Mouse (Mus musculus) ES-Bruce4 (cell line): ENCODE results near the gene Memo1. TPM values are rescaled to one million over a fixed set of nuclear protein-coding genes. Genes with fewer than 3 reads are reported as not detected.

ENCODE experiments used
- H3K27ac ChIP-seq: 2 replicates; pipeline ENCODE4 v1.5.1; 2012; ENCODE audit warnings: low read length, inconsistent platforms; ENCODE audit not compliant: insufficient read depth
- H3K27me3 ChIP-seq: 2 replicates; pipeline ENCODE4 v1.6.1; 2012; ENCODE audit warnings: mild to moderate bottlenecking, low read length, inconsistent platforms; ENCODE audit not compliant: control insufficient read depth, poor library complexity, insufficient read depth, severe bottlenecking
- H3K36me3 ChIP-seq: 2 replicates; pipeline ENCODE4 v1.6.1; 2012; ENCODE audit warnings: inconsistent platforms, mild to moderate bottlenecking, low read length, moderate library complexity; ENCODE audit not compliant: control insufficient read depth, poor library complexity, insufficient read depth, severe bottlenecking
- H3K4me1 ChIP-seq: one replicate; pipeline ENCODE4 v1.8.1; 2011; ENCODE audit warnings: low read length; ENCODE audit not compliant: control insufficient read depth, insufficient read depth
- H3K4me3 ChIP-seq: 2 replicates; pipeline ENCODE4 v1.5.1; 2011; ENCODE audit warnings: low read depth, mild to moderate bottlenecking, low read length
- H3K9ac ChIP-seq: 2 replicates; pipeline ENCODE4 v1.6.1; 2012; ENCODE audit warnings: low read depth, mild to moderate bottlenecking, inconsistent platforms; ENCODE audit not compliant: poor library complexity, severe bottlenecking
- H3K9me3 ChIP-seq: replicated peaks from 2 replicates; pipeline ENCODE4 v1.6.1; 2012; ENCODE audit warnings: mild to moderate bottlenecking, low read length, inconsistent platforms; ENCODE audit not compliant: control insufficient read depth, poor library complexity, insufficient read depth, severe bottlenecking
- CTCF ChIP-seq: IDR thresholded peaks from one replicate; pipeline ENCODE4 v1.8.1; 2011; ENCODE audit warnings: low read depth, low read length
- EP300 ChIP-seq: IDR thresholded peaks from 2 replicates; pipeline ENCODE4 v1.6.1; 2011; ENCODE audit warnings: low read depth, low read length; ENCODE audit not compliant: insufficient read depth
- POLR2A ChIP-seq: IDR thresholded peaks from one replicate; pipeline ENCODE4 v1.8.1; 2011; ENCODE audit warnings: low read length; ENCODE audit not compliant: insufficient read depth
- polyA plus RNA-seq: library from polyadenylated mRNA; stranded (reverse); fragments of >200 nt; gene quantifications from 2 replicates; pipeline ENCODE4 v1.2.4, GENCODE M21; 2011; ENCODE audit warnings: low read depth; ENCODE audit not compliant: missing spikeins, insufficient read depth, insufficient read length

Memo1 gene
- polyA plus RNA-seq: 72.7 and 74.6 TPM in 2 replicates

DNA sequence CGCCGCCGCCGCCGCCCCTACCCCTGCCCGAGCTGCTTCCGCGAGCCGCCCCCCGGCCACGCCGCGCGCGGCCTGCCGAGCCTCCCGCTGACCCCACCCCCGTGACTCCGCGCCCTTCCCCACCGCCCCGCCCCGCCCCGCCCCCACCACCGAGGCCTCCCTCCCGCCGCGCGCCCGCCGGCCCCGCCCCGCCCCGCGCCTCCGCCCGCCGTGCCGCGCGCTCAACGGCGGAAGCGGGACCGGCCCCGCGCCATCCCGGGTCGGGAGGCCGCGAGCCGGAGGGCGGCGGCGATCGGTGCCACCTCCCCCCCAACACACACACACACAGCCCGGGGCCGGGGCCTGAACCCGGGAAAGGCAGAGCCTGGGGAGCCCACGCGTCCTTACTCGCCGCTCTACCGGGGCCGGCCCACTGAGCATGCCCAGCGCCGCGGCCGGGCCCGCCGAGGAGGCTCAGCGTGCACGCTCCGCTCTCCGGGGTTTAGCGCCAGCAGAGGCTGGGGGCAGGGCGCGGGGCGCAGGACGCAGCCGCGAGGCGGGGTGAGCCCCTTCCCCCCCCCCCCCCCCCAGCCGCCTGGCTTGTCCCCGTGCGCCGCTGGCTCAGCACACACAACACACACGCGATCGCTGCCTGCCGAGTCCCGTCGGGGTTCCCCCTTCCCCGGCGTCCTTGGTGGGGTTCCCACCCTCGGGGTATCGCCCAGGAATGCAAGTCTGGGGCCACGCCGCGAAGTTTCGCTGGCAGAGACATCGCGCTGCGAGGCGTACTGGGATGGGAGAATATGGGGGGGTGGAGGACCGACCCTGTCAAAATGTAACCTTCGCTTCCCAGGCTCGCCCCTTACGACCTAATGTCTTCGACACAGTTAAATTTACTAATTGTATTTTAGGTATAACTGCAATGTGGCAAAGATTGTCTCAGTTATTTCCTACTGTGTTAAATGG is at the start of gene Memo1:
Gene Memo1, minus strand, starts transcription at position 496 of the 945 bp plus-strand sequence.
- H3K9me3 ChIP-seq: no peaks in the 10 kb centered on the region
- TF ChIP-seq POLR2A (no peak), EP300 (no peak), CTCF (no peak)
- H3K4me1 ChIP-seq: no peaks in the 10 kb centered on the region
- peak within 1 kb of the TSS; percentile 83 for H3K27ac ChIP-seq
- H3K27me3 ChIP-seq: no peaks in the 10 kb centered on the region
- H3K9ac ChIP-seq: peak within 1 kb of the TSS; percentile 96
- peaks cover 9% of the 10 kb centered on the region for H3K36me3 ChIP-seq
- H3K4me3 ChIP-seq: peak within 1 kb of the TSS; percentile 92

DNA sequence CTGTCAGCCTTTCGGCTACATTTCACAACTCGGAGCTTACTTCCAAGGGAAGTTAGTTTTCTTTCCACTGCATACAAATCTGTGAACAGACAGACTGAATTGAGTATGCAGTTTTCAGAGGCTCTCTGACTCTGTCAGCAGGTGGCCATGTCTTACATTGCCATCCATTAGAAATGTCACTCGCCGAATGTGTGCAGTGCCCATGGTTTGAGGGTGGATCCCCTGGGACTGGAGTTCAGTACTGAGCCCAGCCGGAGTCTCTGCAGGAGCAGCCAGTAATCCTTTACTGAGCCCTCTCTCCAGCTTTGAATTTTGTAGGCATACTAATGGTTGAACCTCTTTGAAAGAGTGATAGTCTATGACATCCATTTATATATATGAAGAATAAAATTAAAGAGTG is 45.8 kb upstream of the Memo1 start:
- H3K36me3 ChIP-seq: no peaks in the 10 kb centered on the region
- no peaks in the 10 kb centered on the region for H3K9me3 ChIP-seq
- H3K4me1 ChIP-seq: no peaks in the 10 kb centered on the region
- no peaks in the 10 kb centered on the region for H3K27me3 ChIP-seq
- no peak overlapping the region for H3K27ac ChIP-seq
- H3K9ac ChIP-seq: no peak overlapping the region
- no peak for TF ChIP-seq CTCF
- no peak for TF ChIP-seq EP300
- no peak for TF ChIP-seq POLR2A
- H3K4me3 ChIP-seq: no peak overlapping the region

DNA sequence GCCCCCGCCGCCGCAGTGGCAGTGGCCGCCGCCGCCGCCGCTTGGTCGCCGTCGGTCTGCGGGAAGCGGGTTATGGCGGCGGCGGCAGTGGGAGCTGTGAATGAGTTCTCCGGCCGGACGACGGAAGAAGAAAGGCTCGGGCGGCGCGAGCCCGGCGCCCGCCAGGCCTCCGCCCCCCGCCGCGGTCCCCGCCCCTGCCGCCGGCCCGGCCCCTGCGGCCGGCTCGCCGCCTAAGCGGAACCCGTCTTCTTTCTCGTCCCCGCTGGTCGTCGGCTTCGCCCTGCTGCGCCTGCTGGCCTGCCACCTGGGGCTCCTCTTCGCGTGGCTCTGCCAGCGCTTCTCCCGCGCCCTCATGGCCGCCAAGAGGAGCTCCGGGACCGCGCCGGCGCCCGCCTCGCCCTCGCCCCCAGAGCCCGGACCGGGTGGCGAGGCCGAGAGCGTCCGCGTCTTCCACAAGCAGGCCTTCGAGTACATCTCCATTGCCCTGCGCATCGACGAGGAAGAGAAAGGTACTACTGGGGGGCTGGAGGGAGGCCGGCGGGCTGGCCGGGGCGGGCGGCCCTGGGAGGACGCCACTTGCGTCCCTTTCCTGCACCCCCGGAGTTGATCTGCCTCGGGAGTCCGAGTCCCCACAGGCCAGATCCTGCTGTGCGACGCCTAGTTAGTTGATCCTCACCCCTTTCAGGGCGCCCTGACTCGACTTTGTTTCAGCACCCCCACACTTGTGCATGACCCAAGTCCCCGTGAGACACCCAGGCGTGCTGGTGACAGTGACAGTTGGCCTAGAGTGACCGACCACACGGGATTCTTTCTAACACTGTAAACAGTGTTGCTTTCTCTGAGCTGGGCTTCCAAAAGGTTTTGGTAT is 43.9 kb upstream of the Memo1 start, which contains the start of gene Spast:
Gene Spast, plus strand, starts transcription at position 51 of the 868 bp plus-strand sequence.
- no peaks in the 10 kb centered on the region for H3K36me3 ChIP-seq
- no peaks in the 10 kb centered on the region for H3K4me1 ChIP-seq
- TF ChIP-seq EP300 (no peak), POLR2A (no peak), CTCF (no peak)
- no peaks in the 10 kb centered on the region for H3K27me3 ChIP-seq
- H3K4me3 ChIP-seq: peak within 1 kb of the TSS; percentile 74
- peak within 1 kb of the TSS; percentile 23; the same call in 1 of the 2 replicates for H3K27ac ChIP-seq
- H3K9ac ChIP-seq: peak within 1 kb of the TSS; percentile 93
- no peaks in the 10 kb centered on the region for H3K9me3 ChIP-seq

DNA sequence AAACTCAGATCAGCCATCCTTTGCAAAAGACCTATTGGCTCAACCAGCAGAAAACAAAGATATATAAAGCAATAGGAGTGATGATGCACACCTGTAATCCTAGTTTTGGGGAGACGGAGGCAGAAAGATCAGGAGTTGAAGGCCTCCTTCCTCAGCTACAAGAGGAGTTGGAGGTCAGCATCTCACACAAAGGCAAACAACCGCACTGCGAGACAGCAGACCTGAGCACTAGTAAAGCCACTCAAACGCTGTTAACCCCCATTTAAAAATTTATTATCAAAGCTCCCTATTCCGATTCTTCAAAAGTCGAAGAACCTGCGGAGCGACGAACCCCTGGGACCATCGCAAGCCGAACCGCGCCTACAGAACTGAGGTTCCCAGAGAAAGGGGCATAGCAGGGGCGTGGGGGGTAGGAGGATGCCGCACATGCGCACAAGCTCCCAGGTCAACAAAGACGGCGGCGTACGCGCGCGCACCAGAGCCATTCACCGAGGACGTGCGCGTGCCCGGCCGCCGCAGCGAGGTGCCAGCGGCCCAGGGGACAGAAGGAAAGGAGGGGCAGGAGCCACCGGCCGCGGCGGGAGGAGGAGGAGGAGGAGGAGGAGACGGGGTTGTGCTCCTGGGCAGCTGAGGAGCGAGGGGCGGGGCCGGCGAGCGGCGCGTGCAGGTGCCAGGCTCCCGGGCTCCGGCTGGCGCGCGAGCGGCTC is 43.1 kb upstream of the Memo1 start:
- Histone ChIP-seq H3K9ac (peak overlapping the region; percentile 93), H3K4me3 (peak overlapping the region; percentile 74), H3K27me3 (no peaks in the 10 kb centered on the region), H3K9me3 (no peaks in the 10 kb centered on the region), H3K27ac (peak overlapping the region; percentile 23; the same call in 1 of the 2 replicates), H3K36me3 (no peaks in the 10 kb centered on the region), H3K4me1 (no peaks in the 10 kb centered on the region)
- TF ChIP-seq POLR2A: peak; percentile 20
- no peak for TF ChIP-seq EP300
- no peak for TF ChIP-seq CTCF

DNA sequence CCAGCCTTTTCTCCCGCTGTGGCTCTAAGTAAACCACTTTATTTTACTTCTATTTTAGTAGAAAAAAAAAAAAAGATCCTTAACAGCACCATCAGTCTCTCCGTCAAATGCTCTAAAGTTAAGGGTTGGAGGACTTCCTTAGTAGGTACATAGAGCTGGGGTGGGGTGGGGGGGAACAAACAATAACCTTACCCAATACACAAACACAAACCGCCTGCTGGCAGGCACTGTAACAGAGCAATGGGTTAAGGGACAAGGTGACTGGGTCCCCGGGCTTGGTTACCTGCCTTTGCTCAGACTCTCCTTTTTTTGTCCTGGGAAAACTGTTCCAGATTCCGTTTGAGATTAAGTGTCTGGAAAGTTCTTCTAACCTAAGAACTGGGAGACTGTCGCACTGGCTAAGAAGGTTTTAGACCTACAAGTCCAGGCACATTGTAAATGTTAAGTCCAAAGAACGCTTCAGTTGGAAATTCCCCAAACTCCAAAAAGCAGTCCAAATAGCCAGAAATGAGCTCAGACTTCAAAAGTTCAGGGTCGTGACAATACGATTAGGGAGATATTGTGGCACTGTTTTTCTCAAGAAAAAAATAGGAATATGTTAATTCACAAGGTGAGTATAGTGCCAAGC is 35.8 kb upstream of the Memo1 start:
- 0 out of 2 replicates have a peak overlapping the region, but pooled peaks have one; percentile 23 for H3K9ac ChIP-seq
- no peak overlapping the region for H3K27ac ChIP-seq
- no peaks in the 10 kb centered on the region for H3K36me3 ChIP-seq
- H3K27me3 ChIP-seq: no peaks in the 10 kb centered on the region
- no peaks in the 10 kb centered on the region for H3K9me3 ChIP-seq
- peaks cover 1% of the 10 kb centered on the region for H3K4me1 ChIP-seq
- no peak overlapping the region for H3K4me3 ChIP-seq
- TF ChIP-seq EP300: no peak
- no peak for TF ChIP-seq CTCF
- no peak for TF ChIP-seq POLR2A
